Mouse (Mus musculus) midbrain, embryonic 14.5 days (tissue): ENCODE measurements around the gene Atp6v0d1. TPM values are rescaled to one million over a fixed set of nuclear protein-coding genes. Genes with fewer than 3 reads are reported as not detected.
A peak's percentile ranks its signal among the peaks of the same experiment; 100 is the strongest.

Experiments used
- ATAC-seq: fragments of 200-750 bp; cut with Nextera tagmentation; 2 replicates; pipeline ENCODE4 v1.8.0; 2017; ENCODE audit warnings: moderate number of reproducible peaks, moderate library complexity; ENCODE audit not compliant: low FRiP score, low TSS enrichment
- DNase-seq: peaks from one replicate; pipeline ENCODE4 v3.0.0-alpha.2; 2015
- H3K27ac ChIP-seq: fragments of 300-500 bp; sonication (generic); replicated peaks from 2 replicates; pipeline ENCODE4 v1.5.1; 2014; ENCODE audit warnings: mild to moderate bottlenecking, low read depth, low read length, moderate library complexity
- H3K27me3 ChIP-seq: fragments of 300-500 bp; sonication (generic); 2 replicates; pipeline ENCODE4 v1.6.1; 2014; ENCODE audit warnings: low read length, control low read depth, mixed read lengths; ENCODE audit not compliant: control insufficient read depth, insufficient read depth
- H3K36me3 ChIP-seq: fragments of 300-500 bp; sonication (generic); 2 replicates; pipeline ENCODE4 v1.6.1; 2014; ENCODE audit warnings: low read length, control low read depth; ENCODE audit not compliant: control insufficient read depth, insufficient read depth
- H3K4me1 ChIP-seq: fragments of 300-500 bp; sonication (generic); 2 replicates; pipeline ENCODE4 v1.6.1; 2014; ENCODE audit warnings: mild to moderate bottlenecking, antibody characterized with exemption, low read length, control low read depth; ENCODE audit not compliant: control insufficient read depth, insufficient read depth
- H3K4me2 ChIP-seq: fragments of 300-500 bp; sonication (generic); 2 replicates; pipeline ENCODE4 v1.6.1; 2014; ENCODE audit warnings: mild to moderate bottlenecking, low read length, moderate library complexity
- H3K4me3 ChIP-seq: fragments of 300-500 bp; sonication (generic); replicated peaks from 2 replicates; pipeline ENCODE4 v1.5.1; 2014; ENCODE audit warnings: low read depth, low read length
- H3K9ac ChIP-seq: fragments of 300-500 bp; sonication (generic); replicated peaks from 2 replicates; pipeline ENCODE4 v1.6.1; 2014; ENCODE audit warnings: mild to moderate bottlenecking, low read length, moderate library complexity
- H3K9me3 ChIP-seq: fragments of 300-500 bp; sonication (generic); 2 replicates; pipeline ENCODE4 v1.6.1; 2016; ENCODE audit warnings: low read length, control low read depth, mixed read lengths; ENCODE audit not compliant: control insufficient read depth
- WGBS: fragments of 180-500 bp; shearing (Covaris S2); extraction: QIAGEN DNeasy Blood & Tissue Kit; methylation state at CpG from one replicate; pipeline ENCODE4 v1.1.7; 2014; 5-methylcytosine and 5-hydroxymethylcytosine counted together
- polyA plus RNA-seq: library from polyadenylated mRNA; unstranded; fragments of >200 nt; fragmentation: Nextera tagmentation; extraction: Ambion mirVana; gene quantifications from 2 replicates; pipeline ENCODE4 v1.2.1, GENCODE M21; 2014

The Atp6v0d1 gene
- polyA plus RNA-seq, 1 experiment from 2014 or later: 227 TPM

GRCm38 (mm10) chr8:105536546-105536945 is 29.3 kb downstream of the Atp6v0d1 start:
- Histone ChIP-seq H3K9ac (no peak overlapping the region), H3K27ac (no peak overlapping the region), H3K4me3 (no peak overlapping the region), H3K9me3 (no peaks in the 10 kb centered on the region), H3K4me2 (no peak overlapping the region), H3K36me3 (peaks cover 54% of the 10 kb centered on the region), H3K4me1 (no peaks in the 10 kb centered on the region), H3K27me3 (no peaks in the 10 kb centered on the region)
- 89% methylated on average over 3 of the region's 3 CpGs for WGBS
- DNase-seq (no peak), ATAC-seq (no peak)

GRCm38 (mm10) chr8:105533892-105534329 is 31.9 kb downstream of the Atp6v0d1 start:
- WGBS: 0% methylated on average over 1 of the region's 1 CpGs
- Histone ChIP-seq H3K4me2 (no peak overlapping the region), H3K4me1 (no peaks in the 10 kb centered on the region), H3K9ac (no peak overlapping the region), H3K27me3 (no peaks in the 10 kb centered on the region), H3K4me3 (no peak overlapping the region), H3K27ac (no peak overlapping the region), H3K9me3 (no peaks in the 10 kb centered on the region), H3K36me3 (peaks cover 60% of the 10 kb centered on the region)
- no peak; the same call in 1 of the 2 replicates for ATAC-seq
- peak; percentile 86 for DNase-seq

GRCm38 (mm10) chr8:105533439-105533838 is 32.4 kb downstream of the Atp6v0d1 start:
- H3K4me2 ChIP-seq: no peak overlapping the region
- no peaks in the 10 kb centered on the region for H3K9me3 ChIP-seq
- DNase-seq: no peak
- no peak overlapping the region for H3K9ac ChIP-seq
- 45% methylated on average over 2 of the region's 2 CpGs for WGBS
- no peak overlapping the region for H3K4me3 ChIP-seq
- H3K27ac ChIP-seq: no peak overlapping the region
- no peak for ATAC-seq
- no peaks in the 10 kb centered on the region for H3K27me3 ChIP-seq
- H3K4me1 ChIP-seq: no peaks in the 10 kb centered on the region
- peaks cover 60% of the 10 kb centered on the region for H3K36me3 ChIP-seq

- Histone ChIP-seq H3K27ac (no peak overlapping the region), H3K9me3 (no peaks in the 10 kb centered on the region), H3K4me2 (no peak overlapping the region), H3K36me3 (peaks cover 55% of the 10 kb centered on the region), H3K27me3 (no peaks in the 10 kb centered on the region), H3K4me1 (no peaks in the 10 kb centered on the region), H3K4me3 (no peak overlapping the region), H3K9ac (no peak overlapping the region)
- DNase-seq (no peak), ATAC-seq (no peak)
- WGBS: 60% methylated on average over 2 of the region's 2 CpGs
Observed at GRCm38 (mm10) chr8:105531774-105532173, 34.1 kb downstream of the Atp6v0d1 start.

GRCm38 (mm10) chr8:105529271-105529670 is 36.6 kb downstream of the Atp6v0d1 start:
- no peak for ATAC-seq
- no peak overlapping the region for H3K4me3 ChIP-seq
- no peak overlapping the region for H3K9ac ChIP-seq
- H3K27me3 ChIP-seq: no peaks in the 10 kb centered on the region
- H3K27ac ChIP-seq: no peak overlapping the region
- DNase-seq: no peak
- no peak overlapping the region for H3K4me2 ChIP-seq
- H3K36me3 ChIP-seq: peaks cover 57% of the 10 kb centered on the region
- no peaks in the 10 kb centered on the region for H3K4me1 ChIP-seq
- 85% methylated on average over 3 of the region's 3 CpGs for WGBS
- no peaks in the 10 kb centered on the region for H3K9me3 ChIP-seq

- WGBS: 100% methylated on average over 1 of the region's 1 CpGs
- H3K36me3 ChIP-seq: peaks cover 62% of the 10 kb centered on the region
Observed at GRCm38 (mm10) chr8:105528206-105528605, 37.6 kb downstream of the Atp6v0d1 start.

GRCm38 (mm10) chr8:105527110-105527509 is 38.7 kb downstream of the Atp6v0d1 start:
- 0 out of 2 replicates have a peak, but pooled peaks have one; percentile 46 for ATAC-seq
- no peaks in the 10 kb centered on the region for H3K9me3 ChIP-seq
- peaks cover 68% of the 10 kb centered on the region for H3K36me3 ChIP-seq
- no peaks in the 10 kb centered on the region for H3K4me1 ChIP-seq
- no peak overlapping the region for H3K4me2 ChIP-seq
- no peak overlapping the region for H3K9ac ChIP-seq
- no peak overlapping the region for H3K27ac ChIP-seq
- WGBS: 88% methylated on average over 2 of the region's 2 CpGs
- no peaks in the 10 kb centered on the region for H3K27me3 ChIP-seq
- H3K4me3 ChIP-seq: no peak overlapping the region
- DNase-seq: no peak

More at GRCm38 (mm10) chr8:105528206-105528605, 37.6 kb downstream of the Atp6v0d1 start:
- H3K9me3 ChIP-seq: no peaks in the 10 kb centered on the region
- ATAC-seq (no peak), DNase-seq (no peak)
- no peaks in the 10 kb centered on the region for H3K4me1 ChIP-seq
- no peak overlapping the region for H3K4me3 ChIP-seq
- no peak overlapping the region for H3K27ac ChIP-seq
- H3K4me2 ChIP-seq: no peak overlapping the region
- H3K9ac ChIP-seq: no peak overlapping the region
- H3K27me3 ChIP-seq: no peaks in the 10 kb centered on the region

GRCm38 (mm10) chr8:105522890-105523289 is 43.0 kb downstream of the Atp6v0d1 start:
- Histone ChIP-seq H3K4me1 (peaks cover 35% of the 10 kb centered on the region), H3K27me3 (peaks cover 3% of the 10 kb centered on the region; the same call in 1 of the 2 replicates), H3K4me2 (no peak overlapping the region), H3K9ac (no peak overlapping the region), H3K27ac (no peak overlapping the region), H3K4me3 (no peak overlapping the region), H3K9me3 (no peaks in the 10 kb centered on the region), H3K36me3 (peaks cover 39% of the 10 kb centered on the region)
- ATAC-seq (no peak), DNase-seq (no peak)
- WGBS: 87% methylated on average over 9 of the region's 9 CpGs

- H3K4me3 ChIP-seq: no peak overlapping the region
- H3K27me3 ChIP-seq: peaks cover 4% of the 10 kb centered on the region; the same call in 1 of the 2 replicates
- H3K27ac ChIP-seq: no peak overlapping the region
- H3K9ac ChIP-seq: no peak overlapping the region
- no peaks in the 10 kb centered on the region for H3K9me3 ChIP-seq
- H3K36me3 ChIP-seq: peaks cover 37% of the 10 kb centered on the region
- ATAC-seq (no peak), DNase-seq (no peak)
- peaks cover 35% of the 10 kb centered on the region for H3K4me1 ChIP-seq
- no peak overlapping the region for H3K4me2 ChIP-seq
- 86% methylated on average over 21 of the region's 21 CpGs for WGBS
Observed at GRCm38 (mm10) chr8:105521995-105522769, 43.7 kb downstream of the Atp6v0d1 start.
